Comparison of ENCODE assay signal across 15 mouse cellular contexts in the genomic region with DNA sequence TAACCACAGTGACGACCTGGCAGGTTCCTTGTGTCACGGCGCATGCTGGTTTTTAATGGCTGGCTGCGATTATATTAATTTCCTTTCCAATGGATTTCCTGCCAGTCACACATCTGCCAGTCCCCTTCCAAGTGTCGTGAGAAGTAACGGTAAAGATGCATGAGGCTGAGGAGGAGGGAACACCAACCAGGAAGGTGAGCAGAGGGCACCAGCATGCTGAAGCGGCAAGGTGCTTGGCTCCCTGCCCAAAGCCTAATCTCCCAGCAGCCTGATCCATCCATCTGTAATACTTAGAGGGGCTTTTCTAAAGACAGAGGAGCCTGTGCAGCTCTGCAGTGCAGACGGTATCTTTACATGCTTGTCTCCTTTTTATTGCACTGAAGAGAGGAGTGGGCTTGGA. TPM values are rescaled to one million over a fixed set of nuclear protein-coding genes. Genes with fewer than 3 reads are reported as not detected.
DNase-seq lines count a peak whose midpoint lies in the region; ATAC-seq and TF ChIP-seq lines count a peak whose summit lies in the region.
"Had no signal": no experiment of that assay in that cellular context is flagged by ENCODE, and none has a peak within 500 bp of the region (broad histone marks: within the 10 kb centered on the region; RNA-seq: fewer than 3 reads in every experiment).

No protein-coding gene starts in this region.

- 65% methylated on average over 8 of the region's 8 CpGs for WGBS in hindbrain, embryonic 16.5 days

- peak overlapping the region in 1 of 2 experiments; percentile 3; a peak in 1 of 4 replicates for H3K4me3 ChIP-seq in MEL (ENCODE audit: control insufficient read depth in 1 of 2, insufficient read depth in 1 of 2, low read depth in 2 of 2, low read length in 2 of 2)
- H3K4me3 ChIP-seq in hindbrain, embryonic 16.5 days (ENCODE audit: low read length), result no peak overlapping the region
- H3K4me3 ChIP-seq: forebrain, embryonic 15.5 days; heart, adult 2 months had no signal

- no peaks in the 10 kb centered on the region for H3K9me3 ChIP-seq in MEL (replicated peaks; ENCODE audit: insufficient read depth, low read length)
- no peaks in the 10 kb centered on the region for H3K9me3 ChIP-seq in hindbrain, embryonic 16.5 days (ENCODE audit: control insufficient read depth, low read length)
- H3K9me3 ChIP-seq: forebrain, embryonic 15.5 days had no signal

- peaks cover 0 to 11% of the 10 kb centered on the region in 2 experiments; a peak in 2 of 4 replicates for H3K36me3 ChIP-seq in MEL (ENCODE audit: control insufficient read depth in 1 of 2, insufficient read depth in 2 of 2, low read length in 2 of 2)
- peaks cover 8% of the 10 kb centered on the region; the same call in 1 of the 2 replicates for H3K36me3 ChIP-seq in hindbrain, embryonic 16.5 days (ENCODE audit: control insufficient read depth, insufficient read depth, low read length)

- no peak for TF ChIP-seq RAD21 in MEL (IDR thresholded peaks at IDR 0.05; ENCODE audit: low read depth, low read length)

- no peak for ATAC-seq in hindbrain, embryonic 16.5 days

- intact Hi-C loops in left cerebral cortex, postnatal 4 days (cut with DNase I), result no loop called here
- intact Hi-C loops in left cerebral cortex, postnatal 25 days (cut with DNase I), result loop anchor here (10.0 kb wide), 1 partner anchor 189 kb away; a partner anchor contains a TSS

- peak overlapping the region; percentile 97 for H3K9ac ChIP-seq in MEL (ENCODE audit: control insufficient read depth, low read depth, low read length, poor library complexity, severe bottlenecking)
- no peak overlapping the region for H3K9ac ChIP-seq in hindbrain, embryonic 16.5 days (ENCODE audit: low read depth, low read length)
- H3K9ac ChIP-seq: forebrain, embryonic 15.5 days had no signal

- TF ChIP-seq CTCF in MEL (IDR thresholded peaks at IDR 0.05 in 2 of 3, conservative IDR thresholded peaks at IDR 0.05 in 1 of 3; ENCODE audit: control insufficient read depth in 1 of 3, insufficient read depth in 1 of 3, low read depth in 2 of 3, low read length in 3 of 3, poor library complexity in 1 of 3, severe bottlenecking in 1 of 3), result no peak

- peak overlapping the region; percentile 98 for H3K27ac ChIP-seq in MEL (ENCODE audit: control insufficient read depth, low read depth, low read length)
- peak overlapping the region; percentile 23; the same call in 1 of the 2 replicates for H3K27ac ChIP-seq in hindbrain, embryonic 16.5 days (ENCODE audit: low read depth, low read length)
- H3K27ac ChIP-seq: heart, adult 2 months had no signal

- peaks cover 10% of the 10 kb centered on the region; the same call in 1 of the 2 replicates for H3K79me2 ChIP-seq in MEL (ENCODE audit: control insufficient read depth, insufficient read depth, low read length, poor library complexity)

- no peak overlapping the region for H3K4me2 ChIP-seq in hindbrain, embryonic 16.5 days (ENCODE audit: low read length)

- TF ChIP-seq POLR2A in MEL (IDR thresholded peaks at IDR 0.05; ENCODE audit: control insufficient read depth in 1 of 2, insufficient read depth in 1 of 2, low read depth in 1 of 2, low read length in 2 of 2, poor library complexity in 1 of 2), result no peak

- peak; percentile 74 for DNase-seq in left cerebral cortex, postnatal 4 days
- no peak for DNase-seq in left cerebral cortex, postnatal 25 days (ENCODE audit: low spot score in 2 of 2)
- peak; percentile 55 for DNase-seq in MEL (ENCODE audit: low read depth, low spot score)
- peak; percentile 27 to 44 for DNase-seq in cerebellum, adult 18-20 months
- no peak for DNase-seq in right cerebral cortex, postnatal 25 days
- DNase-seq in lung, postnatal 36 days, result no peak
- DNase-seq in thymus, postnatal 0 days (ENCODE audit: low spot score), result no peak
- DNase-seq: adrenal gland, postnatal 10 days; heart, adult 2 months; kidney, adult 9 months; layer of hippocampus, adult 9-11 months; lung, adult 2 months; thymus, postnatal 36 days had no signal

- peaks cover 3 to 19% of the 10 kb centered on the region in 2 experiments; a peak in 3 of 4 replicates for H3K4me1 ChIP-seq in MEL (ENCODE audit: control insufficient read depth in 1 of 2, insufficient read depth in 2 of 2, low read length in 2 of 2)
- H3K4me1 ChIP-seq in hindbrain, embryonic 16.5 days (ENCODE audit: control insufficient read depth, insufficient read depth, low read depth, low read length), result peaks cover 15% of the 10 kb centered on the region

- no peak for TF ChIP-seq EP300 in MEL (IDR thresholded peaks at IDR 0.05; ENCODE audit: low read depth in 1 of 2, low read length in 2 of 2)

- no peaks in the 10 kb centered on the region for H3K27me3 ChIP-seq in MEL (ENCODE audit: control insufficient read depth in 1 of 2, insufficient read depth in 2 of 2, low read length in 2 of 2)
- H3K27me3 ChIP-seq in hindbrain, embryonic 16.5 days (replicated peaks; ENCODE audit: control insufficient read depth, insufficient read depth, low read length), result no peaks in the 10 kb centered on the region
- H3K27me3 ChIP-seq: forebrain, embryonic 15.5 days had no signal

TF ChIP-seq in MEL, 35 proteins besides CTCF, POLR2A, EP300 and RAD21:
- TF ChIP-seq MEF2A (IDR thresholded peaks at IDR 0.05; ENCODE audit: extremely low read depth, insufficient replicate concordance, low read depth, low read length, poor library complexity, severe bottlenecking) (no peak), ZNF384 (IDR thresholded peaks at IDR 0.05; ENCODE audit: low read depth, low read length) (no peak), RCOR1 (IDR thresholded peaks at IDR 0.05; ENCODE audit: low read depth, low read length) (no peak), HCFC1 (IDR thresholded peaks at IDR 0.05; ENCODE audit: low read depth, low read length) (peak; percentile 37; the same call in 1 of the 2 replicates), ELF1 (IDR thresholded peaks at IDR 0.05; ENCODE audit: low read depth, low read length) (no peak), POLR2AphosphoS2 (IDR thresholded peaks at IDR 0.05; ENCODE audit: low read length) (no peak), UBTF (IDR thresholded peaks at IDR 0.05; ENCODE audit: borderline replicate concordance, insufficient read depth, low read depth, low read length) (no peak), E2F4 (IDR thresholded peaks at IDR 0.05; ENCODE audit: borderline replicate concordance, low read depth, low read length) (no peak)
TF ChIP-seq in MEL: peak in this region for 1.

RNA-seq across cellular contexts. Expression of a gene that starts 1.4 kb away (rescaled TPM):
- total RNA-seq in left cerebral cortex, postnatal 4 days (2021), result 10 to 100 TPM; 17.2 to 19.2 TPM
- total RNA-seq in left cerebral cortex, postnatal 25 days (2021), result 10 to 100 TPM; 25.9 to 29.3 TPM
- total RNA-seq in MEL (2012; rRNA removed), result 42.2 and 48.0 TPM in 2 replicates
- polyA plus RNA-seq in MEL (2012; ENCODE audit: insufficient read depth in 1 of 2, insufficient read length in 2 of 2, low read depth in 1 of 2, low replicate concordance in 2 of 2, missing spikeins in 1 of 2), result 10 to 100 TPM in 1 of 2 experiments, not detected in 1; 72.8 TPM
- 53.5 and 55.5 TPM in 2 replicates for polyA plus RNA-seq in hindbrain, embryonic 16.5 days (2015; fragmentation: Nextera tagmentation; extraction: Ambion mirVana)
- 56.2 and 58.1 TPM in 2 replicates for polyA plus RNA-seq in thymus, postnatal 0 days (2015; fragmentation: Nextera tagmentation; extraction: Ambion mirVana)

RNA-seq across cellular contexts. Expression of a gene that starts 19.3 kb away (rescaled TPM):
- 10 to 100 TPM; 15.1 to 17.0 TPM for total RNA-seq in left cerebral cortex, postnatal 4 days (2021)
- total RNA-seq in left cerebral cortex, postnatal 25 days (2021), result 10 to 100 TPM in 1 of 2 experiments, 1 to 10 TPM in 1; 9.3 to 12.8 TPM
- total RNA-seq in MEL (2012; rRNA removed), result 18.4 and 25.1 TPM in 2 replicates
- 10 to 100 TPM in 1 of 2 experiments, not detected in 1; 25.2 TPM for polyA plus RNA-seq in MEL (2012; ENCODE audit: insufficient read depth in 1 of 2, insufficient read length in 2 of 2, low read depth in 1 of 2, low replicate concordance in 2 of 2, missing spikeins in 1 of 2)
- 8.5 and 9.6 TPM in 2 replicates for polyA plus RNA-seq in hindbrain, embryonic 16.5 days (2015; fragmentation: Nextera tagmentation; extraction: Ambion mirVana)
- polyA plus RNA-seq in thymus, postnatal 0 days (2015; fragmentation: Nextera tagmentation; extraction: Ambion mirVana), result 23.3 and 25.5 TPM in 2 replicates

RNA-seq across cellular contexts. Expression of a gene that starts 19.3 kb away (rescaled TPM):
- total RNA-seq in left cerebral cortex, postnatal 4 days (2021), result 10 to 100 TPM; 22.5 to 23.1 TPM
- 10 to 100 TPM; 32.3 to 32.6 TPM for total RNA-seq in left cerebral cortex, postnatal 25 days (2021)
- 8.3 and 8.5 TPM in 2 replicates for total RNA-seq in MEL (2012; rRNA removed)
- 10 to 100 TPM in 1 of 2 experiments, not detected in 1; 19.9 TPM for polyA plus RNA-seq in MEL (2012; ENCODE audit: insufficient read depth in 1 of 2, insufficient read length in 2 of 2, low read depth in 1 of 2, low replicate concordance in 2 of 2, missing spikeins in 1 of 2)
- polyA plus RNA-seq in hindbrain, embryonic 16.5 days (2015; fragmentation: Nextera tagmentation; extraction: Ambion mirVana), result 16.5 and 17.1 TPM in 2 replicates
- polyA plus RNA-seq in thymus, postnatal 0 days (2015; fragmentation: Nextera tagmentation; extraction: Ambion mirVana), result 11.5 and 11.7 TPM in 2 replicates

RNA-seq across cellular contexts. Expression of a gene that starts 55.9 kb away (rescaled TPM):
- total RNA-seq in left cerebral cortex, postnatal 4 days (2021), result 10 to 100 TPM; 54.2 to 59.9 TPM
- total RNA-seq in left cerebral cortex, postnatal 25 days (2021), result 10 to 100 TPM; 53.6 to 63.3 TPM
- total RNA-seq in MEL (2012; rRNA removed), result 48.0 and 54.3 TPM in 2 replicates
- 100 to 1,000 TPM in 1 of 2 experiments, not detected in 1; 117 TPM for polyA plus RNA-seq in MEL (2012; ENCODE audit: insufficient read depth in 1 of 2, insufficient read length in 2 of 2, low read depth in 1 of 2, low replicate concordance in 2 of 2, missing spikeins in 1 of 2)
- polyA plus RNA-seq in hindbrain, embryonic 16.5 days (2015; fragmentation: Nextera tagmentation; extraction: Ambion mirVana), result 12.8 and 15.8 TPM in 2 replicates
- 18.7 and 24.4 TPM in 2 replicates for polyA plus RNA-seq in thymus, postnatal 0 days (2015; fragmentation: Nextera tagmentation; extraction: Ambion mirVana)

Comparison
In these comparisons a context has a peak if more than half of its experiments do, and no peak if none do; other contexts are left out.
1. DNase-seq: peak in left cerebral cortex, postnatal 4 days (single experiment), MEL (single experiment) and cerebellum, adult 18-20 months (2 of 2); none in left cerebral cortex, postnatal 25 days (0 of 2), right cerebral cortex, postnatal 25 days (single experiment), lung, postnatal 36 days (single experiment) and thymus, postnatal 0 days (single experiment).